Mouse (Mus musculus) stomach, postnatal 0 days (tissue): Measurements from ENCODE around the gene Cnfn.

ENCODE experiments used
- CTCF ChIP-seq: IDR thresholded peaks from 2 replicates; pipeline ENCODE4 v1.5.1; 2016; ENCODE audit warnings: antibody characterized with exemption, low read depth, mild to moderate bottlenecking, moderate library complexity
- EP300 ChIP-seq: optimal IDR thresholded peaks from 2 replicates; pipeline ENCODE3; 2016; ENCODE audit warnings: antibody characterized with exemption

DNA sequence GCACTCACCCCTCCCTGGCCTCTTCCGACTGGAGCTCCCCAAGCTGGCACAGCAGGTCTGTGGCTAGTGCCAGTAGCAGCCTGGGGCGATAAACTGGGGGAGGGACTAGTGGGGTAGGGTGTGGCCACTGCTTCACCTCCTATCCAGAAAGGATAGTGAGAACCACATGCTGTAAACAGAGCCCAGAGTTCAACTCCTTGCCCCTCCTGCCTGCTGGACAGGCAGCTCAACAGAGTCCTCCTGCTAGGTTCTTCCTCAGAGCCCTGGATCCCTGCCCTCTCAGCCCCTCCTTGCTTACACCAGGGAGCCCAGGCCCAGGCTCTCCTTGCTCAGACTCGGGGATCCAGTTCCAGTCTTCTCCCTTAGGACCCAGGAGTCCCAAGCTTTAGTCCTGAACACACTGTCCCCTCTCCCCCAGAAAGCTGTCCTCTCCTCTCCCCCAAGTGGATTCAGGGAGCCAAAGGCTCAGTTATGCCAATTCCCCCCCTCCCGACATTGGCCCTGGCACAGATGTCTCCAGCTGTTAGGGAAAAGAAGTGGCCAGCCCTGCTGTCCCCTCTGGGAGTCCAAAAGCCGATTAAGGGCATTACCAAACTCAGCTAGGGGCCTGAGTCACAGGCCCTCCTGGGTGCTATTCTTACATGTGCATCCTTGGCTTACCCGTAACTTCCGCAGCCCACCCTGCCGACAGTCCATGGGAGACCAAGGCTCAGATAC is 20.7 kb upstream of the Cnfn start:
- TF ChIP-seq CTCF (no peak), EP300 (no peak)
